ENCODE assay signal across 13 mouse cellular contexts in genomic region chr8:119801168-119801567, GRCm38 (mm10). TPM values are rescaled to one million over a fixed set of nuclear protein-coding genes. Genes with fewer than 3 reads are reported as not detected.
A peak's percentile ranks its signal among the peaks of the same experiment; 100 is the strongest.
DNase-seq lines count a peak whose midpoint lies in the region; ATAC-seq lines count a peak whose summit lies in the region.
"Had no signal": no experiment of that assay in that cellular context is flagged by ENCODE, and none has a peak within 500 bp of the region (broad histone marks: within the 10 kb centered on the region; RNA-seq: fewer than 3 reads in every experiment).

No protein-coding gene starts in this region.

- no peak overlapping the region for H3K4me3 ChIP-seq in forebrain, embryonic 14.5 days (ENCODE audit: low read depth, low read length)
- no peak overlapping the region for H3K4me3 ChIP-seq in midbrain, embryonic 12.5 days
- H3K4me3 ChIP-seq: heart, embryonic 15.5 days; limb, embryonic 13.5 days had no signal

- H3K27ac ChIP-seq in forebrain, embryonic 14.5 days (ENCODE audit: low read depth, low read length): peak overlapping the region; percentile 77
- H3K27ac ChIP-seq in midbrain, embryonic 12.5 days (replicated peaks): peak overlapping the region; percentile 59
- H3K27ac ChIP-seq: heart, embryonic 15.5 days; kidney, postnatal 0 days; limb, embryonic 13.5 days had no signal

- peaks cover 21% of the 10 kb centered on the region for H3K4me1 ChIP-seq in forebrain, embryonic 14.5 days (ENCODE audit: control insufficient read depth, insufficient read depth, low read length)
- H3K4me1 ChIP-seq in midbrain, embryonic 12.5 days: peaks cover 35% of the 10 kb centered on the region

- no peak for ATAC-seq in forebrain, embryonic 14.5 days
- ATAC-seq in midbrain, embryonic 12.5 days (ENCODE audit: low FRiP score, low read depth): no peak

- 3% methylated on average over 4 of the region's 4 CpGs for WGBS in forebrain, embryonic 14.5 days
- 0% methylated on average over 4 of the region's 4 CpGs for WGBS in midbrain, embryonic 12.5 days

- no peaks in the 10 kb centered on the region for H3K36me3 ChIP-seq in forebrain, embryonic 14.5 days (ENCODE audit: control insufficient read depth, insufficient read depth, low read length)
- H3K36me3 ChIP-seq in midbrain, embryonic 12.5 days: no peaks in the 10 kb centered on the region
- H3K36me3 ChIP-seq: heart, embryonic 15.5 days; limb, embryonic 13.5 days had no signal

- H3K4me2 ChIP-seq in forebrain, embryonic 14.5 days (ENCODE audit: low read length): no peak overlapping the region
- no peak overlapping the region for H3K4me2 ChIP-seq in midbrain, embryonic 12.5 days (replicated peaks)
- H3K4me2 ChIP-seq: heart, embryonic 15.5 days; limb, embryonic 13.5 days had no signal

- H3K9me3 ChIP-seq in forebrain, embryonic 14.5 days (replicated peaks; ENCODE audit: control insufficient read depth, low read length): no peaks in the 10 kb centered on the region
- H3K9me3 ChIP-seq in midbrain, embryonic 12.5 days: no peaks in the 10 kb centered on the region
- H3K9me3 ChIP-seq: heart, embryonic 15.5 days; limb, embryonic 13.5 days had no signal

- H3K9ac ChIP-seq in forebrain, embryonic 14.5 days (ENCODE audit: low read length): no peak overlapping the region
- H3K9ac ChIP-seq in midbrain, embryonic 12.5 days (replicated peaks): peak overlapping the region; percentile 17; the same call in 1 of the 2 replicates
- H3K9ac ChIP-seq: heart, embryonic 15.5 days; limb, embryonic 13.5 days had no signal

- peak; percentile 57 for DNase-seq in left cerebral cortex, adult 18-20 months (ENCODE audit: low spot score in 2 of 2)
- DNase-seq in left cerebral cortex, adult 11 months (ENCODE audit: low spot score): no peak
- DNase-seq in forebrain, embryonic 14.5 days (ENCODE audit: low spot score): peak; percentile 84
- DNase-seq in right cerebral cortex, postnatal 14 days: peak; percentile 75
- no peak for DNase-seq in spleen, postnatal 4 days (ENCODE audit: low spot score in 2 of 2)
- no peak for DNase-seq in adrenal gland, postnatal 36 days
- no peak for DNase-seq in adrenal gland, postnatal 10 days
- DNase-seq: lung, postnatal 36 days; thymus, postnatal 25 days had no signal

- H3K27me3 ChIP-seq in forebrain, embryonic 14.5 days (replicated peaks; ENCODE audit: control insufficient read depth, insufficient read depth, low read length): no peaks in the 10 kb centered on the region
- peaks cover 3% of the 10 kb centered on the region; the same call in 1 of the 2 replicates for H3K27me3 ChIP-seq in midbrain, embryonic 12.5 days
- H3K27me3 ChIP-seq: heart, embryonic 15.5 days; limb, embryonic 13.5 days had no signal

RNA-seq across cellular contexts. Expression of gene Tldc1, which starts 23.0 kb away (rescaled TPM):
- 10 to 100 TPM; 14.5 to 15.3 TPM for total RNA-seq in left cerebral cortex, adult 18-20 months (2021)
- 5.1 and 6.0 TPM in 2 replicates for polyA plus RNA-seq in forebrain, embryonic 14.5 days (2014; fragmentation: Nextera tagmentation; extraction: Ambion mirVana)
- 10.3 and 13.3 TPM in 2 replicates for polyA plus RNA-seq in midbrain, embryonic 12.5 days (2016; fragmentation: Nextera tagmentation; extraction: Ambion mirVana)
- total RNA-seq in adrenal gland, postnatal 36 days (2021): 10 to 100 TPM; 11.0 to 17.4 TPM
- total RNA-seq in adrenal gland, postnatal 10 days (2021): 10 to 100 TPM in 1 of 2 experiments, 1 to 10 TPM in 1; 8.7 to 12.0 TPM

RNA-seq across cellular contexts. Expression of gene Cotl1, which starts 39.2 kb away (rescaled TPM):
- 10 to 100 TPM; 67.0 to 69.6 TPM for total RNA-seq in left cerebral cortex, adult 18-20 months (2021)
- 403 and 455 TPM in 2 replicates for polyA plus RNA-seq in forebrain, embryonic 14.5 days (2014; fragmentation: Nextera tagmentation; extraction: Ambion mirVana)
- 93.4 and 131 TPM in 2 replicates for polyA plus RNA-seq in midbrain, embryonic 12.5 days (2016; fragmentation: Nextera tagmentation; extraction: Ambion mirVana)
- 10 to 100 TPM; 44.4 to 51.3 TPM for total RNA-seq in adrenal gland, postnatal 36 days (2021)
- 10 to 100 TPM; 68.0 to 77.5 TPM for total RNA-seq in adrenal gland, postnatal 10 days (2021)

Comparison
In these comparisons a context has a peak if more than half of its experiments do, and no peak if none do; other contexts are left out.
1. DNase-seq: peak in left cerebral cortex, adult 18-20 months (2 of 2), forebrain, embryonic 14.5 days (single experiment) and right cerebral cortex, postnatal 14 days (single experiment); none in left cerebral cortex, adult 11 months (single experiment), spleen, postnatal 4 days (0 of 2), adrenal gland, postnatal 36 days (0 of 2) and adrenal gland, postnatal 10 days (single experiment).